Mouse (Mus musculus): ENCODE data around the gene Mdm1.

DNA sequence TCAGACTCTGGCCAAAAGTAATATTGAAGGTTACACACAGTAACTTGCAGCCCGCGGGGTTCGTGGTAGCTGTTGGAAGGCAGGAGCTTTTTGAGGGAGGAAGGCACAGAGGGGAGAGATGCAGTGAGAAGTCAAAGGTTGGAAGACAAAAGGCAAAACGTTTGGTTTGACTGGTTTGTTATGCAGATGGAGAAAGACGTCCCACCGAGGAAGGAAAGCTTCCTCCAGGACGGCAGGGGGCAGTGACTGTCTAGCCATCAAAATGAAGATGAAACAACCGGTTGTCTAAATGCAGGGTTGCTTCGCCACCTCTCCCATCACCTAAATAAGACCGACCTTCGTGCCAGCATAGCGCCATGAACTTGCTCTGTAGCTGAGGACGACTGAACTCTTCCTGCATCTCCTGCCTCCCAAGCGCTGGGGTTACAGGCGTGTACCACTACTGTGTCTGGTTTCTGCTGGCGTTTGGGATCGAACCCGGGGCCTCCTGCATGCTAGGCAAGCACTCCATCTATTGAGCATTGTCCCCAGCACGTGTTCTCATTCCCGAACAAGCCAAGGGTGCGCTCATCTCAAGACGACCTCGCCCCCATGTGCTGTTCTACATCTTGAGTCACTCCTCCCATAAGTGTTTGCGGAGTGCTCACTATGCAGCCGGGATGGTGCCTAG, 15.7 kb upstream of the Mdm1 start:
- no peak for TF ChIP-seq CTCF (IDR thresholded peaks at IDR 0.05; ENCODE audit: low read depth, low read length)
- TF ChIP-seq POLR2A (IDR thresholded peaks at IDR 0.05; ENCODE audit: extremely low read depth, insufficient read depth, low read length), result no peak
